Mouse (Mus musculus) cerebellum, postnatal 36 days (tissue): ENCODE results near the gene Iqsec1.

Experiments used
- DNase-seq, 2 experiments: peaks; one replicate each; pipeline ENCODE4 v3.0.0; 2021 to 2022; ENCODE audit warnings: mixed read lengths in 2 of 2

The Iqsec1 gene

DNA sequence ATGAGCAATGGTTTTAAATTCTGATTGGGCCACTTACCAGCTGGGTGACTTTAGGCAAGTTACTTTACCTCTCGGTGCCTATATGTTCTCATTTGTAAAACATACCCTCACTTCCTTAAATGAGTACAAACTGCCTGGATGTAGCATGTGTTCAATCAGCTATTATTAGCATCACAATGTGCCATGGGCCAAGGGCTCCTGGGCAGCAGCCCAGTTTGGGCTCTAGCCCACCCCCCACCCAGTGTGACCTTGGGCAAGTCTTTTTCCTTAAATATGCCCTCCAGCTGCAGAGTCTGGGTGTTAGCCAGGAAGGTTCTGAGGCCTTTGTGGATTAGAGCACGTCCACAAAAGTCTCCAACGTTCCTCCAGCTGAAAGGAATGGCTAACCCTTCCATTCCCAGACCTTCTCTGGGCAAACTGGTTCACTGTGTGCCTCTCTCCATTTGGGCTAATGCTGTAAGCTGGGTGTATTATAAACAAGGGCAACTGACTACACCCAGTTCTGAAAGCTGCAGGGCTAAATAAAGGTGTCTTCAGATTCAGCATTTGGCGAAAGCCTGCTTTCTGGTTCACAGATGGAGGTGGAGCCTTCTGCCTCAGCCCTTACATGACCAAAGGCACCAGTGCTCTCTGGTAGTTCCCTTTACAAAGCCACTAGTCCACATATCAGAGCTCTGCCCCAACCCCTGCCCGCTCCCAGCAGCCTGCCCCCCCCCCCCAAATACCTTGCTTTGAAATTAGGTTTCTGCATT lies 101.3 kb downstream of the Iqsec1 start:
- DNase-seq, result no peak

DNA sequence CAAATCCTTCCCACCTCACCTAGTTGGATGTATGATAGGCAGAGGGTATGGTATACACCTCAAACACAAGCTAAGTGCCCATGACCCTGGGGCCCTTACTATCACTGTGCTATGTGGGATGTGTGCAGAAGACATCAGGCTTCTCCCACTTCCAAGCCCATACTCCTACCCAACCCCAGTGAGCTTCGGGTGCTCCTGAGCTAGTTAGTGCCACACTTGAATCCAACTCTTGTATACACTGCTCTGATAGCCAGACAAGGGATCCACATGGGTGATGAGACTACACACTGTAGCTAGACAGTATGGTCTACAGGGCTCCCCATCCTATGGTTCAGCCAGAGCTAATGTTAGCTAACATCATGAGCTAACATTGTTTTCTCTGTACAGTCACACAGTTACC lies 102.9 kb downstream of the Iqsec1 start:
- DNase-seq, result no peak

DNA sequence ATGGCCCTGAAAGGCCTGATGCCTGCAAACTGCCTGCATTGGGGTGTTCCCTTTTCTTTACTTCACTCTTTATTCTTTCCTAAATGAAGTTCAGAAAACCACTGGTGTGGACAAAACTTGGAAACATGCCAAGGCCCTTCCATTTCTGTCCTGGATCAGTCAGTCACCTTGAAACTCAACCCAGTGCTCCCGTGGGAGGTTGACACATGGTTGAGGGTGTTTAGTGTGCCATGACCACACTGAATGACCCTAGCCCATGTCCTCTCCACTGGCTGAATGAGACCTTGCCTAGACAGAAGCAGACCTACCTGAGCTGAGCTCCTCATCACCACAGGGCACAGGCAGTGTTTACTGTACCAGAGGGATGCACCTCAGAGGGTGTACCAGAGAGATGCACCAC lies 103.9 kb downstream of the Iqsec1 start:
- DNase-seq, result no peak

DNA sequence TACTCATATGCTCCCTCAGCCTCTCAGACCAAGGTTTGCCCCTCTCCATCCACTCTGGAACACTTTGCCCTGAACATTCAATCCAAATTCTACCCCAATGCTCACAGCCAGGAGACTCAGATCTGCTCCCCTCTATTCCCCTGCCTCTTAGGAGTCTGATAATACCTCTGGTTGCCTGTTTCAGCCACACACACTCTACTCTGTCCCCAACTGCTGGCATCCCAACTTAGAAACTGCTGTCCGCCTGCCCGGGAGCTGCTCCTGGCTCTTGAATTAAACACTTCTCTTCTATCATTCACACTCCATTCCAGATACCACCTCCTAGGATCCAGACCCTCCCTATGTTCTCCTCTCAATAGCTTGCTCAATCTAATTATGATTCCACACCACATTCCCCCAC lies 107.5 kb downstream of the Iqsec1 start:
- no peak for DNase-seq

DNA sequence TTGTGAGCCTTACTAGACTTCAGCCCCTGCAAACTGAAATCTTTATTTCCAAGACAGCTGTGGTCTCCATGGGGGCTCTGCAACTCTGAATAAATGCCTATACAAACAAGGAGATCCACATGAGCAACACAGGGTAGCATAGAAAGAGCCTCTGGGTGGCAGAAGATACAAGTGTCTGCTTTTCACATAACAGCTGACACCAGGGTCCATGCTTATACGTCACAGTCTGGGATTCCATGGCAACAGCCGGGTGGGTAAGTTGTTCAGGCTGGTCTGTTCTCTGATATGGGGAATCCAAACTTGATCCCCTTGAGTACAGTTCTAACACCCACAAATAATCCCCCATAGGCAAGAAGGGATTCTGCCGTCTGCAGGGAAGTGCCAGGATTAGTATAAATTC lies 108.1 kb downstream of the Iqsec1 start:
- DNase-seq, result no peak

DNA sequence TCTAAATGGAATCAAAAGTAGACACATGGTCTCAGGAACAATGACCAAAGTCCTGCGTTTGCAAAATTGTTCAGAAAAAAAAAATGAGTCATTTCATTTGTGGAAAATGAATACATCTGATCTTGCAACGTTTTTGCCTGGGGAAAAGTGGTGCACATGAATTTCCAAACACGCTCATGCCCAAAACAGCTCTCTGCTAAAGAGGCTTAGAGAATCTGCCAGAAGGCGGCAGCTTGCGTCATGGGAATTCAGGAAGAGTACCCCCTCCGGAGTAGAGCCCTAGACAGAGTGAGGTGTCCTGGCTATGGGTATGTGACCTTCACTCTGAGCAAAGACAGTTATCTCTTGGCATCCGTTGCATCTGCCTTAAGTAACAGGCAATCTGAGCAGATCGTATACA lies 116.9 kb downstream of the Iqsec1 start:
- DNase-seq, result no peak

DNA sequence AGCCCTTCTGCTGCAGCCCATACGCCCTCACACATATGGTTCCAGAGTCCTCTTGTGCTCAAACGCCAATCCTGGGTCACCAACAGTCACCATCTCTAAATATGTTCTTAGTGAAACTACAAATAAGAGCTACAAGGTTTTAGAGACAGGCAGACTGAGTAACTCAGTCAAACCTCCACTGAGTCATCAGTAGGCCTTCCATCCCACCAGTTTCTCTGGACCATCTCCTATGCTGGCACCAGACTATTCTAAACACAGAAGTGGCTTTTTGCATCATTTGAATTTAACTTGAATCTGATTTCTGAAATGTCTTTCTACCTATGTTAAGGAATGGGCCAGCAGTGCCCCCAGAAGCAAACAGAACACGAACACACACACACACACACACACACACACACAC lies 120.5 kb downstream of the Iqsec1 start:
- DNase-seq, result no peak

DNA sequence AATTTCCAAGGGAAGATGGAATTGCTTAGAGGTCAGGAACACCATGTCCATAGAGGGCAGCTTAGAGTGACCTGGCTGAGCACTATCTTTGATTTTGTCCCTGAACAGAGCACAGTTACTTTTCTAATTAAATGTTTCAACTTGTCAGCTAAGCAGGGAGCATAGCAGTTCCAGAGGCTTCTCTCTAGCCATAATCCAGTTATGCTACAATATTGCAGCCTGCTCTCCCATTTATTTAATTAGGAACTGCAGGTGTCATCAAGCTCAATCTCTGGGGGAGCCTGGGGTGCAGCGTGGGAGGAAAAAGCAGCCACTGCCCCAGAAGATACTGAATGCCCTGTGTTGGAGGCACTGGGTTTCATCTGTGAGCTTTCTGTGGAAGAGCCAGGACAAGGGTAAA lies 127.1 kb downstream of the Iqsec1 start:
- DNase-seq, result no peak

DNA sequence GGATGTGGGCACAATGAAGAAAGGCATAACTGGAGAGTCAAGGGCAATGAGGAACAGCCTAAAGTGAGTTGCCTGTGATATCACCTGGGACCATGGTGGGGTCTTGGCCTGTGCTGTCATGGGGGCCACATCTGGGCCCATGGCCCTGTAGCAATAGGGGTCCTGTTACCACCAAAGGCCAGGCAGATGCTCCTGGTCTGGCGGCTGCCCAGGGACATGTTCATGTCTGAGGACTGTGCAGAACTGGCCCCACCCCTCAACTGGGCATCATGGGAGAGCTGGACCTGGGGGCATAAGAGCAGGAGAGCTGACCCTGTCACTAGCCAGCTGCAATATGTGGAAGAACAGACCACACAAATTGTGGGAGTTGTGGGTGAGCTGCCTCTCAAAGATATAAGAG lies 130.6 kb downstream of the Iqsec1 start:
- no peak for DNase-seq

DNA sequence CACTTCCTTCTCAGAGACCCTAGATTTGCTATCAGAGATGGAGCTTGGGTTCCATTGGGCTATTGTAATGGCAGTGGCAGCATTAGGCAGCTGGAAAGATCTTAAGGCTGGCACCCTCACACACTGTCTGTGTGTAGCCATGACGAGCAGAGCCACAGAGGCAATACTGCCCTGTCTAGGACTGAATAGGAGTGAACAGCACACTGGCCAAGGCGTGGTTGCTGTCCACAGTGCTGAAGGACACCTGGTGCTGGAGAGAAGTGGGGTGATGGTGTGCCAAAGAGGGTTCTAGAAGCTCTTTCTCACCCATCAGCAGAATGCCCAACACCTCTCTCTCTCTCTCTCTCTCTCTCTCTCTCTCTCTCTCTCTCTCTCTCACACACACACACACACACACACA lies 136.1 kb downstream of the Iqsec1 start:
- no peak for DNase-seq

DNA sequence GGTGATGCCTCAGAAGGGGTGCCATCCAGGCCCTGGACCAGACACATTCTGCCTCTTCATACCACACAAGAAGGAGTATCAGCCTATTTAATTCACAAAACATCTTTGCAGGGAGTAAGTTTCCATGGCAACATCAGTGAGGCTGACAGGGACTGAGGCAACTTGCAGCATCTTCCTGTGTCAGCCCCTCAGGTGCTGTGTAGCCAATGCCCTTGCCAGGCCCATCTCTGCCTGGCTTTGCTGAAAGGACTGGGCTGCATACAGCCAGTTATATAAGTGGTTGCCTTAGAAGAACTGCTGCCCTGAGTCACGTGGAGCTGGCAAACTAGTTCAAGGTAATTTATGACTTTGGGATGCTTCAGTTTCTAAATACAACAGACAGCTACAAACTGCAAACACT lies 140.4 kb downstream of the Iqsec1 start:
- DNase-seq, result no peak

DNA sequence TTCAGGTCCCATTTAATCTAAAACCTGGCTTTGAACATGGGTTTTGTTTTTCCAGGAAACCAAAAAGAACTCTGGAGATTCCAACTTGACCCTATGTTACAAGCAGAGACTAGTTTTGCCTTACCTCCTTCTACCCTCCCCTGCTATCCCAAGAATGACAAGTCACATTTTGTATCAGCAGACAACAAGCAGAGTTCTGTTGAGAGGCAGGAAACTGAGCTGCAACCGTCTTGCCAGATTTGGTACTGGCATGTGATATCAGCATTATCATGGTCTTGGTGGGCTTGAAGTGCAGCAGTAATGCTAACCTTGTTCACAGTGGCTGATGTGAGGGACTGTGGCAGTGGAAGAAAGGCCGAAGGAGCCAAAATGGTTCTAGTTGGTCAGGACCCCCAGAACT lies 141.0 kb downstream of the Iqsec1 start:
- DNase-seq, result no peak

DNA sequence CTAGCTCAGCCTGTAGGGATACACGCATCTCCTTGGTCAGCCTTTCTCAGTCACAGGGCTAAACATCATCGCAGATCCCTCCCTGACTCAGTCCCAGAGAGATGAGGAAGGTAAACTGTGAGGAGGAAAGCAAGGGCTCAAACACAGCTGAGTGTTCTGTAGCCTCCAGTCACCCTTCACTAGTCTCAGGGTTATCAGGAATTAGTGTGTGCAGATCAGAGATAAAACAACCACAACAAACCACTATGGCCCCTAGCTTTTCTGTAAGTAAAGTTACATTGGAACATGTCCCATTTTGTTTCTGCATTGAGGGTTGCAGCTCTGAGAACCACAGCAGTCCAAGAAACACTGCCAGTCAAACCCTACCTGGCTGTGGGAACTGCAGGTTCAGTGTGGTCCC lies 148.5 kb downstream of the Iqsec1 start:
- DNase-seq, result no peak

DNA sequence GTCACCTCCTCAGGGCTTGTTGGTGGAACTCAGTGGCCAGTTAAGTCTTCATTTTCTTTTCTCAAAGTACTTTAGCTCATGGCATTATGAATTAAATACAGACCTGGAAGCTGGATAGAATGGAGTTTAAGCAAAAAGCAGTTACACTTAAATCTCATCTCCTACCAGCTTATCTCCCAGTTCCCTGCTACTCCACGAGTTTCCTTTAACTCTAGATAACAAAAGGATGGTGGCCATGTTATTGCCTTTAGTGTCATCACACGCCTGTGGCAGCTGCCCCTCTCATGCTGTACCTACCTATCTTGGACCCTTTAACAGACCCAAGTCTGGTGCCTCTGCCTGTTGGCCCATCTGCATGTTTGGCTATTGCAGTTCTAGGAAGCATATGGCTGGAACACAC lies 151.7 kb downstream of the Iqsec1 start:
- DNase-seq, result no peak

DNA sequence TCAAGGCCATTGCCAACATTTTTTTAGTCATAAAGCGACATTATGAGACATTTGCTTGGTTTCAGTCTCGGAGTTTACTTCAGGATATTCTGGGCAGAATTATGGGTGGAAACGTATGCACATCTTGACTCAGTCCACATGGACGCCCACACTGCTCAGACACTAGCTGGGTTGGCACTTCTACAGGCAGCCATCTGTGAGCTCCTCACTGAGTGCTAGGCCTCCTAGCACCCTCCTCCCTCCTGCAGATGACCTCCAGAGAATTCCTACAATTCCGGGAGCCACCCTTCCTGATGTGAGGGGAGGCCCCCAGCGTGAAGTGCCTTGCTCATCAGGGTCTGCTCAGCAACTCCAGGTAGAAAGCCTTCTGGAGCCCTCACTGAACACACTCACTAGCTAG lies 158.9 kb downstream of the Iqsec1 start:
- no peak for DNase-seq

DNA sequence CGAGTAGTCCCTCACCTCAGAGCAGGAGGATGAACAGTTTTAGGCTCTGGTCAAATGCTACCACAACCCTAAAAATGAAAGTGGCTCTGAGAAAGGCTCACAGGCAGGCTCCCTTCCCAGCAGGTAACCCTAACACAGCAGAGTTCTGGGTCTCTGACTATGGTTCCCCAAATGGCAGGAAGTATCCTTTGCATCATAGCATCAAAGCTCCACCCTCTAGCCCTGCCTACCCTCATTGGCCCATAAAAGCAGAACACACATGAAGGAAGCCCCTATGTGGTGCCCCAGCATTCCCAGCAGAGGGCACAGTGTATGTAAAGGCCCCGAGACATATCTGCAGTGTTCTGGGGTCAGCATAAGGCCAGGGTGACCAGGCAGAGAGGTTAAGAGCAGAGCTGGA lies 163.4 kb downstream of the Iqsec1 start:
- no peak for DNase-seq

DNA sequence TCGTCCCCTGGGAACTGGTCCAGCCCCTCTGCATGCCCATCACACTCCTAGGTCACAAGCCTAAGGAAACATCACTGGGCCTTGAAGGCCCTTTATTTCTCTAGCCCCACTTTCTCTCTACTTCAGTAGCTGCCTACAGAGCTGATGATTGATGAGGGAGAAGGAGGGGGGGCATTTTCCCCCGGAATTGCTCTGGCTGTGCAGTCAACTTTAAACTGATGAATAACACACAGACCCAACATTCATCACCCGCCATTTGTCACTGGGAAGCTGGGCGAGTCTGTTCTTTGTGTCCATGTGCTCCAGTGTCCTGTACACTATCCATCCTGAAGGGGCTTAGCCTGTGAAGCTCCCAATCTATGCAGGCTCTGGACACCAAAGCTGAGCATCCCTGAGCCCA lies 165.2 kb downstream of the Iqsec1 start:
- no peak for DNase-seq

DNA sequence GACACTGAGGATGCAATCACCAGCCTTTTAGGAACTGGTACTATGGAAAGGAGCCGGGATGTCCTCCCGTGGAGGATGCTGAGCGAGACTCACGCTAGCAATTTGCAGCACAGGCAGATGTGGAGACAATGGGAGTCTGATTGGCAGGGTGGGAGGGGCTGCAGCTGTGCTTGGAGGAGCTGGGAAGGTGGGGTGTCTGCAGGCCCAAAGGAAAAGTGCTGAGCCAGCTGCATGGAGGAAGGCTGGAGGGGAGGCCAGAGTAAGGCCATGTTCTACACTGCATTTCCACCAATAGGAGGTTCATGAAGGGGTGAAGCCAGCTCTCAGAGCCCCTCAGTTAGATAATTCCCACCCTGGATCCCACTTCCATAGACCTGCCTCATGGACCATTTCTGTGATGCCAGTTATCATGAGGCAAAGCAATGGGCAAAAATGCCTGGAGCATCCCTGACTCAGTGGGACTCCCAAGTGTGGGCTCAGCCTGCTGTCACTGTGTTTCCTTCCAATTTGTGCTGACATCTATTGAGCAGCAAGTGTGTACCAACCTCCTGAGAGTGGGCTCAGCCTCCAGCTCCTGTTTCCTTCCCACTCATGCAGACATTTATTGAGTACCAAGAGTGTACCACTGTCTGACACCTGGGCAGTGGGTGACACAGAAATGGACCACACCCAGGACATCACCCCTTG lies 166.4 kb downstream of the Iqsec1 start:
- DNase-seq, result no peak

DNA sequence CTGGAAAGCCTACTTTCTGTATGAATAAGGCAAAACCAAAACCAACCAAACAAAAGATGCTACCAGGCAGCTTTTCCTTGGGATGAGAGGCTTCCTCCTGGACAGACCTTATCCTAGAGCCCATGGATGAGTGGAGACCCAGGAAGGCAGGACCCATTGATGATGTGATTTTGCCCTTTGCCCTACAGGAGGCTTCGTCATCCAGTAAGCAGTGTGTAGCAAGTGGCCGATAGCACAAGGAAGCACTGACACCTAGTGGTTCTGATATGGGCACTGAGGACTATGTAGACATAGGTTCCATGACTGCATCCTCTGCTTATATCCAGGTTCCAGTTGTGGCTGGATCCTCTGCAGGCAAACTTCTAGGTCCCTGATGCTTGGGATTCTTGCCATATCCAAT lies 168.6 kb downstream of the Iqsec1 start:
- DNase-seq, result peak; percentile 43 to 55

DNA sequence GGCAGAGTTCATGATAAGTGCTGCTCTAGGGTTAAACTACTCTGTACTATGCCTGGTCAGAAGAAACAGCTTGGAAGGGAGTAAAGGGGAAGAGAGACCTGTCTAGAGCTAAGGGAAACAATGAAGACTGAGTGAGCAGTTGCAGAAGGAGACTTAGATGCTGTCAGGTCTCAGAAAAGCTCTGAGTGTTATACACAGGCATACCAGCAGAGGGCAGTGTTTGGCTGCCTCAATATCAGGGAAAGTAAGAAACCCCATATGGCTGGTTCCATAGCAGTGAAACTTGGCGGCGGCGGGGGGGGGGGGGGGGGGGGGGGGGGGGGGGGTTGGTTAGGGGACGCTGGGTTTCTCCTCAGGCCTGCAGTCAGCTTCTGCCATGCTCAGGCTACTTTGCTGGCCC lies 169.5 kb downstream of the Iqsec1 start:
- DNase-seq, result peak; percentile 75 to 85

DNA sequence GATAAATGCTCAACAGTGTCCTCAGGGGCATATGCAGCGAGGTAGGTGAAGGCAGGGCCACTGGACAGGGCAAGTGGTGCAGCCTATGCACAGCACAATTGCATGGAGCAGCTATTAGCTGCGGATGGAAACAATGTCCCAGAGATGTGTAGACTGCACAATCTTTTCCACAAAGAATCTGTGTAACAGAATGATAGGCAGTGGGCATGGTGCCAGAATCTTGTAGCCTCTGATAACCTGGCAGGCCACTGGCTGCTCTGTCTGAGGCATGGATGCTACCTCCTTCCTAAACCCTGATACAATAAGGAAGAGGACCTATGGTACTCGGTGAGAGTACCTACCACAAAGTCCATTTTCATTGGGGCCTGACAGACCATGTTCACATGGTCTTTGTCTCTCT lies 171.9 kb downstream of the Iqsec1 start:
- DNase-seq, result peak; percentile 44 to 52

DNA sequence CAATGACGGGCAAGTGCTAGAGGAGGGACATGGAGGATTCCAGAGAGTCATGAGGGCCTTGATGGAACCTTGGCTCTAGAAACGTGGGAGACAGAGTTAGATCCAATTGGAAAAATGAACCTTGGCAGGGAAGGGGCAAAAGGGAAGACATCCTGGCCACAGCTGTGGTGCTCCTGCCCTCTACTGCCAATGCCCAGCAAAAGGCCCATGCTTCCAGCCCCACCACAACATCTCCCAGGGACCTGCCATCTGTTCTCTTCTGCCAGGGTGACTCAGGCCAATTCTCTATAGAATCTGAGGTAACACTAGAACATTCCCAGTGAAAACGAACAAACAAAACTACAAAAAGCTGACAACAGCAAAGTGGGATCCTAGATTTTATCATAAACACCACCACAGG lies 173.1 kb downstream of the Iqsec1 start:
- DNase-seq, result peak; percentile 65 to 67

DNA sequence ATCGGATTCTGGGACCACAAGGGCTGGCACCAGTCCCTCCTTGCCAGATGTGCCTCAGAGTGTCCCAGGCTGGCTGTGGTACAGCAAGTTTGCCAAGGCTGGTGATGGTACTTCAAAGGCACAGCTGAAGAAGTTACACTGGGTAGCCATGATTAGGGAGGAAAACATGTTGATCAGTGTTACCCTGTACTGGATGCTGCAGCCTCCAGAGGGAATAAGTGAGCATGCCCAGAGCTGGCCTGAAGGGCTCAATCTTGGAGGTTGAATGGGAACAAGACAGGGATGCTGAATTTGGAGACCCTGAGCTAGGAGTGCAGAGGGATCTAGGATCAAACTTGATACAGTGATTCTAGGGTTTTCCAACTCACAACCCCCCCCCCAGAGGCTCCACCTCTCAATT lies 175.0 kb downstream of the Iqsec1 start:
- DNase-seq, result no peak

DNA sequence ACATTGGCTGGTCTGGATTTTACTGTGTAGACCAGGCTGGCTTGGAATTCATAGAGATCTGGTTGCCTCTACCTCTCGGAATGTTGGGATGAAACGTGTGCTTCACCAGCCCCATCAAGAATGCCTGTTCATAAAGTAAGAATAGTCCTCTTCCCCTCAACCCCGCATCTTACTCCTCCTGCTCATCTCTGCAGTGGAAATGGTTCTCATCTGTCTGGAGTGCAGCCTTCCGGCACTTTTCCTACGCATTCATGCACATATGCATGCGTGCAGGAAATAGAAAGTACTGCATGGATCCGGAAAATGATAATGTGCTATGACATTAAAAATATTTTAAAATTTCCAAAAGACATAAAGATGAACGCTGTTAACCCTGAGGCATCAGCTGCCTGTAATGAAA lies 175.9 kb downstream of the Iqsec1 start:
- DNase-seq, result no peak

DNA sequence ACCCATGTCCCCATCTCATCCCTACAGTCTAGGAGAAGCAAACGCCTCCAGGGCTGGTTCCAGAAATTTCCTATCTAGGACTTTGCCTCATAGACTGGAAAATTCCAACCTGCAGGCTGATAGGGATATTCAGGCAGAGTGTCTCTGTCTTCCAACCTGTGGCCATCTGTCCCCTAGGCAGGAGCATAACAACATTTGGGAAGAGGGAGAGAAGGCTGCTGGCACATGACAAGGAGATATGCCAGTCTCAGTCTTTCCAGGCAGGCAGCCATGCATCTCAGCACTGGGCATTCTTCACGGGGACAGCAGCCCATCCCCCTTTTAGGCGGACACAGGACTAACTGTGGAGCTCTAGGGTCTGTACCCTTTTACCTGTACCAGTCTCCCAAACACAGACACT lies 176.4 kb downstream of the Iqsec1 start:
- peak; percentile 83 for DNase-seq
